ENCODE assay signal across 9 mouse cellular contexts in the genomic region with DNA sequence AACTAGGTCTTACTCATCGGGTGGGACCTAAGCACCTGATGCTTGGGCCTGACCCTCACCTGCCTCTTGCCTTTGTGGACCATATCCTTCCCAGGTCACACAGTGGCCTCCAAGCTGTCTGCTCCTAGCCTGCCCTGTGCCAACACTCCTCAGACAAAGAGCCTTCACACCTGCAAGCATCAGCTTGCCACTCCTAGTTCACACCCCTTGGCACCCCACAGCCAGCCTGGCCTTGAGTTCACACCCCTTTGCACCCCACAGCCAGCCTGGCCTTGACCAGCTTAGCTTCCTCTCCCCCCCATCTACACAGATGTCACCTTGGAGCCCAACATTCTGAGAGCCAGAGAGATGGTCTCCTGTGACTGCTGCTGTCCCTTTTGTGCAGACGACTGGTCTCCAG. TPM values are rescaled to one million over a fixed set of nuclear protein-coding genes. Genes with fewer than 3 reads are reported as not detected.
DNase-seq lines count a peak whose midpoint lies in the region; ATAC-seq lines count a peak whose summit lies in the region.
"Had no signal": no experiment of that assay in that cellular context is flagged by ENCODE, and none has a peak within 500 bp of the region (broad histone marks: within the 10 kb centered on the region; RNA-seq: fewer than 3 reads in every experiment).

No protein-coding gene starts in this region.

- no peak overlapping the region for H3K4me2 ChIP-seq in heart, embryonic 13.5 days
- H3K4me2 ChIP-seq in liver, embryonic 16.5 days (ENCODE audit: low read depth, low read length) = no peak overlapping the region
- no peak overlapping the region for H3K4me2 ChIP-seq in neural tube, embryonic 15.5 days

- H3K4me1 ChIP-seq in heart, embryonic 13.5 days = peaks cover 98% of the 10 kb centered on the region
- H3K4me1 ChIP-seq in brown adipose tissue, adult 24 weeks (ENCODE audit: control insufficient read depth, insufficient read depth, insufficient read length, low read length) = peaks cover 91% of the 10 kb centered on the region
- H3K4me1 ChIP-seq in liver, embryonic 16.5 days (ENCODE audit: control insufficient read depth, low read depth, low read length) = peaks cover 44% of the 10 kb centered on the region
- H3K4me1 ChIP-seq in neural tube, embryonic 15.5 days = peaks cover 54% of the 10 kb centered on the region

- H3K9me3 ChIP-seq in heart, embryonic 13.5 days = no peaks in the 10 kb centered on the region
- no peaks in the 10 kb centered on the region for H3K9me3 ChIP-seq in liver, embryonic 16.5 days (replicated peaks; ENCODE audit: control insufficient read depth, low read length)
- H3K9me3 ChIP-seq in neural tube, embryonic 15.5 days (replicated peaks) = no peaks in the 10 kb centered on the region
- H3K9me3 ChIP-seq: limb, embryonic 10.5 days had no signal

- H3K36me3 ChIP-seq in heart, embryonic 13.5 days = no peaks in the 10 kb centered on the region
- no peaks in the 10 kb centered on the region for H3K36me3 ChIP-seq in liver, embryonic 16.5 days (ENCODE audit: control insufficient read depth, insufficient read depth)
- H3K36me3 ChIP-seq in neural tube, embryonic 15.5 days = no peaks in the 10 kb centered on the region

- peak overlapping the region; percentile 78 for H3K27ac ChIP-seq in heart, embryonic 13.5 days (replicated peaks)
- H3K27ac ChIP-seq in brown adipose tissue, adult 24 weeks (replicated peaks; ENCODE audit: low read depth, low read length) = peak overlapping the region; percentile 94
- H3K27ac ChIP-seq in liver, embryonic 16.5 days (ENCODE audit: low read length) = no peak overlapping the region; the same call in 1 of the 2 replicates
- no peak overlapping the region for H3K27ac ChIP-seq in neural tube, embryonic 15.5 days (replicated peaks)

- no peaks in the 10 kb centered on the region for H3K27me3 ChIP-seq in heart, embryonic 13.5 days (replicated peaks)
- H3K27me3 ChIP-seq in liver, embryonic 16.5 days (ENCODE audit: control insufficient read depth, insufficient read depth, low read depth, low read length) = no peaks in the 10 kb centered on the region
- no peaks in the 10 kb centered on the region for H3K27me3 ChIP-seq in neural tube, embryonic 15.5 days (replicated peaks)

- H3K9ac ChIP-seq in heart, embryonic 13.5 days = peak overlapping the region; percentile 47; the same call in 1 of the 2 replicates
- H3K9ac ChIP-seq in liver, embryonic 16.5 days (ENCODE audit: low read depth, low read length) = peak overlapping the region; percentile 7; the same call in 1 of the 2 replicates
- no peak overlapping the region for H3K9ac ChIP-seq in neural tube, embryonic 15.5 days (replicated peaks)

- H3K4me3 ChIP-seq in heart, embryonic 13.5 days = no peak overlapping the region
- H3K4me3 ChIP-seq in brown adipose tissue, adult 24 weeks (ENCODE audit: insufficient read depth, low read depth, low read length) = no peak overlapping the region
- H3K4me3 ChIP-seq in liver, embryonic 16.5 days (ENCODE audit: low read depth, low read length) = no peak overlapping the region
- H3K4me3 ChIP-seq in neural tube, embryonic 15.5 days (replicated peaks) = no peak overlapping the region
- H3K4me3 ChIP-seq: limb, embryonic 10.5 days had no signal

- no peak for DNase-seq in heart, adult 9 months (ENCODE audit: low spot score in 2 of 2)
- DNase-seq in cerebellum, adult 9-10 months = peak; percentile 47
- no peak for DNase-seq in right cerebral cortex, adult 18-20 months
- DNase-seq: retina, postnatal 1 day had no signal

- 67% methylated on average over 2 of the region's 2 CpGs for WGBS in heart, embryonic 13.5 days
- 63% methylated on average over 2 of the region's 2 CpGs for WGBS in liver, embryonic 16.5 days (ENCODE audit: insufficient replicate concordance)
- WGBS in neural tube, embryonic 15.5 days = 95% methylated on average over 2 of the region's 2 CpGs

- ATAC-seq in heart, embryonic 13.5 days (ENCODE audit: extremely low read depth, insufficient number of reproducible peaks, low FRiP score, low TSS enrichment) = no peak
- no peak for ATAC-seq in liver, embryonic 16.5 days (ENCODE audit: low read depth)
- ATAC-seq in neural tube, embryonic 15.5 days (ENCODE audit: low FRiP score) = no peak

RNA-seq across cellular contexts. Expression of a gene that starts 10.3 kb away (rescaled TPM):
- polyA plus RNA-seq in heart, embryonic 13.5 days (2015; fragmentation: Nextera tagmentation; extraction: Ambion mirVana) = 12.5 and 15.7 TPM in 2 replicates
- 44.1 and 50.2 TPM in 2 replicates for polyA plus RNA-seq in brown adipose tissue, adult 24 weeks (2012; ENCODE audit: insufficient read depth, insufficient read length, missing spikeins)
- polyA plus RNA-seq in liver, embryonic 16.5 days (2015; fragmentation: Nextera tagmentation; extraction: Ambion mirVana) = 25.1 and 29.4 TPM in 2 replicates
- 12.4 and 14.2 TPM in 2 replicates for polyA plus RNA-seq in neural tube, embryonic 15.5 days (2015; fragmentation: Nextera tagmentation; extraction: Ambion mirVana)

RNA-seq across cellular contexts. Expression of a gene that starts 49.1 kb away (rescaled TPM):
- 38.5 and 40.3 TPM in 2 replicates for polyA plus RNA-seq in heart, embryonic 13.5 days (2015; fragmentation: Nextera tagmentation; extraction: Ambion mirVana)
- polyA plus RNA-seq in brown adipose tissue, adult 24 weeks (2012; ENCODE audit: insufficient read depth, insufficient read length, missing spikeins) = 28.0 and 35.9 TPM in 2 replicates
- polyA plus RNA-seq in liver, embryonic 16.5 days (2015; fragmentation: Nextera tagmentation; extraction: Ambion mirVana) = 12.5 and 16.2 TPM in 2 replicates
- polyA plus RNA-seq in neural tube, embryonic 15.5 days (2015; fragmentation: Nextera tagmentation; extraction: Ambion mirVana) = 76.3 and 84.5 TPM in 2 replicates

RNA-seq across cellular contexts. Expression of a gene that starts 55.7 kb away (rescaled TPM):
- 25.7 and 28.9 TPM in 2 replicates for polyA plus RNA-seq in heart, embryonic 13.5 days (2015; fragmentation: Nextera tagmentation; extraction: Ambion mirVana)
- 24.7 and 25.6 TPM in 2 replicates for polyA plus RNA-seq in brown adipose tissue, adult 24 weeks (2012; ENCODE audit: insufficient read depth, insufficient read length, missing spikeins)
- polyA plus RNA-seq in liver, embryonic 16.5 days (2015; fragmentation: Nextera tagmentation; extraction: Ambion mirVana) = 11.2 and 12.5 TPM in 2 replicates
- polyA plus RNA-seq in neural tube, embryonic 15.5 days (2015; fragmentation: Nextera tagmentation; extraction: Ambion mirVana) = 32.6 and 34.5 TPM in 2 replicates

Comparison
In these comparisons a context has a peak if more than half of its experiments do, and no peak if none do; other contexts are left out.
1. H3K27ac ChIP-seq: peak in heart, embryonic 13.5 days (single experiment) and brown adipose tissue, adult 24 weeks (single experiment); none in liver, embryonic 16.5 days (single experiment) and neural tube, embryonic 15.5 days (single experiment).